Mouse (Mus musculus) myocyte (in vitro differentiated cells): ENCODE data around the gene Rpl23. TPM values are rescaled to one million over a fixed set of nuclear protein-coding genes. Genes with fewer than 3 reads are reported as not detected.

Experiments
- H3K27me3 ChIP-seq: one replicate; pipeline ENCODE4 v1.6.1; 2011; ENCODE audit not compliant: control insufficient read depth, insufficient read depth, insufficient read length
- H3K36me3 ChIP-seq: one replicate; pipeline ENCODE4 v1.6.1; 2011; ENCODE audit not compliant: control insufficient read depth, insufficient read depth
- H3K4me2 ChIP-seq: one replicate; pipeline ENCODE4 v1.6.1; 2011; ENCODE audit warnings: low read depth, control low read depth
- H3K4me3 ChIP-seq: one replicate; pipeline ENCODE4 v1.5.1; 2011; ENCODE audit warnings: mild to moderate bottlenecking, control low read depth, moderate library complexity
- H3K79me2 ChIP-seq: one replicate; pipeline ENCODE4 v1.6.1; 2011; ENCODE audit not compliant: control insufficient read depth, insufficient read depth
- H3ac ChIP-seq: one replicate; pipeline ENCODE4 v1.6.1; 2011; ENCODE audit not compliant: control insufficient read depth, insufficient read length
- CEBPB ChIP-seq: IDR thresholded peaks from 2 replicates; pipeline ENCODE4 v1.6.1; 2011; ENCODE audit warnings: mild to moderate bottlenecking, moderate library complexity; ENCODE audit not compliant: poor library complexity, insufficient read depth, severe bottlenecking
- E2F4 ChIP-seq: IDR thresholded peaks from one replicate; pipeline ENCODE4 v1.6.1; 2011; ENCODE audit warnings: mild to moderate bottlenecking, control low read depth, moderate library complexity; ENCODE audit not compliant: insufficient read depth
- MAX ChIP-seq: IDR thresholded peaks from one replicate; pipeline ENCODE4 v1.6.1; 2011; ENCODE audit warnings: low read depth, mild to moderate bottlenecking, control low read depth
- MYOD1 ChIP-seq, 3 experiments: IDR thresholded peaks; one replicate each; pipeline ENCODE4 v1.6.1; 2011; ENCODE audit warnings: control low read depth in 2 of 3, low read depth in 2 of 3, mild to moderate bottlenecking in 2 of 3, moderate library complexity in 1 of 3; ENCODE audit not compliant: insufficient read length in 2 of 3, control insufficient read depth in 1 of 3
- MYOG ChIP-seq, 3 experiments: IDR thresholded peaks; one replicate each; pipeline ENCODE4 v1.6.1; 2011; ENCODE audit warnings: control low read depth in 2 of 3, low read depth in 2 of 3, mild to moderate bottlenecking in 2 of 3; ENCODE audit not compliant: insufficient read length in 2 of 3, control insufficient read depth in 1 of 3, insufficient read depth in 1 of 3
- POLR2A ChIP-seq: IDR thresholded peaks from one replicate; pipeline ENCODE4 v1.6.1; 2011; ENCODE audit warnings: low read depth, mild to moderate bottlenecking, control low read depth, moderate library complexity; ENCODE audit not compliant: insufficient read length
- POLR2AphosphoS2 ChIP-seq: IDR thresholded peaks from one replicate; pipeline ENCODE4 v1.6.1; 2011; ENCODE audit warnings: low read depth, control low read depth; ENCODE audit not compliant: insufficient read length
- REST ChIP-seq: IDR thresholded peaks from one replicate; pipeline ENCODE4 v1.6.1; 2011; ENCODE audit warnings: mild to moderate bottlenecking, control low read depth, moderate library complexity; ENCODE audit not compliant: insufficient read depth, insufficient read length
- SRF ChIP-seq: IDR thresholded peaks from one replicate; pipeline ENCODE4 v1.6.1; 2011; ENCODE audit warnings: low read depth; ENCODE audit not compliant: control insufficient read depth, insufficient read length
- TCF12 ChIP-seq: IDR thresholded peaks from one replicate; pipeline ENCODE4 v1.6.1; 2011; ENCODE audit warnings: mild to moderate bottlenecking, control low read depth; ENCODE audit not compliant: poor library complexity, insufficient read depth, severe bottlenecking
- TCF3 ChIP-seq: IDR thresholded peaks from one replicate; pipeline ENCODE4 v1.6.1; 2011; ENCODE audit warnings: low read depth, control low read depth; ENCODE audit not compliant: insufficient read length
- USF1 ChIP-seq: IDR thresholded peaks from one replicate; pipeline ENCODE4 v1.6.1; 2011; ENCODE audit warnings: low read depth, mild to moderate bottlenecking, control low read depth, moderate library complexity
- polyA plus RNA-seq: library from polyadenylated mRNA; unstranded; fragments of >200 nt; fragmentation: generic; extraction: Trizol; gene quantifications from one replicate; pipeline ENCODE4 v1.2.1, GENCODE M21; 2012; ENCODE audit warnings: missing spikeins

Gene Rpl23
- polyA plus RNA-seq, result 1,321 TPM

GRCm38 (mm10) chr11:97781832-97782563 lies at the start of gene Rpl23:
Rpl23 (minus strand) TSS chr11:97782437.
- TF ChIP-seq USF1 (peak; percentile 99), REST (no peak), TCF12 (no peak), SRF (peak; percentile 86), E2F4 (peak; percentile 28), POLR2AphosphoS2 (peak; percentile 77), POLR2A (peak; percentile 73)
- Histone ChIP-seq H3K4me2 (peak within 1 kb of the TSS; percentile 83), H3K27me3 (no peaks in the 10 kb centered on the region)

GRCm38 (mm10) chr11:97832001-97832400 lies 49.8 kb upstream of the Rpl23 start:
- Histone ChIP-seq H3K4me2 (no peak overlapping the region), H3K27me3 (no peaks in the 10 kb centered on the region), H3K36me3 (peaks cover 22% of the 10 kb centered on the region), H3K4me3 (no peak overlapping the region), H3ac (no peak overlapping the region), H3K79me2 (peaks cover 24% of the 10 kb centered on the region)
- TF ChIP-seq SRF (no peak), TCF12 (no peak), USF1 (no peak), REST (no peak), MAX (no peak), TCF3 (no peak), MYOD1 (IDR thresholded peaks at IDR 0.05; ENCODE audit: control insufficient read depth in 1 of 3, insufficient read length in 2 of 3, low read depth in 2 of 3) (no peak), CEBPB (no peak)

More at GRCm38 (mm10) chr11:97781832-97782563, at the start of gene Rpl23:
- H3ac ChIP-seq, result peak within 1 kb of the TSS; percentile 80
- H3K36me3 ChIP-seq, result peaks cover 44% of the 10 kb centered on the region
- H3K4me3 ChIP-seq, result peak within 1 kb of the TSS; percentile 98
- H3K79me2 ChIP-seq, result peaks cover 38% of the 10 kb centered on the region

DNA sequence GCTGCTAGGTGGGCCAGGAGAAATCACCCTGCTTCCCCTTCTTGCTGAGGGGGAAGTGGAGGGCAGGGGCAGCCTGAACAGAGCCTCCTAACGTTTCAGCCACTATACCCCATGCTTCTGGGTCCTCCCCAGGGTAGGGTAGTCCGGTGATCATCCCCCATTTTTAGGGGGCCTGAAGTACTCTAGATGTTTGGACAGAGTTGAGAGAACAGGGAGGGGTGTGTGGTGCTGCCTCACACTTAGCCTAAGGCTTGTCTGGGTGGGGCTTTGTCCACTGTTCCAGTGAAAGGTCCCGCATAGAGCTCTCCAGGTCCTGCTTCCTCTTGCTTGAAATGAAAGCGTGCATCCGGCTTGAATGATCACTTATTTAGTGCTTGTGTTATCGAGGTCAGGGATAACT lies 48.3 kb upstream of the Rpl23 start:
- Histone ChIP-seq H3ac (no peak overlapping the region), H3K79me2 (peaks cover 29% of the 10 kb centered on the region), H3K4me3 (no peak overlapping the region), H3K27me3 (no peaks in the 10 kb centered on the region), H3K36me3 (peaks cover 19% of the 10 kb centered on the region), H3K4me2 (no peak overlapping the region)
- TF ChIP-seq POLR2A (no peak), CEBPB (no peak), POLR2AphosphoS2 (no peak), MYOG (IDR thresholded peaks at IDR 0.05; ENCODE audit: control insufficient read depth in 1 of 3, insufficient read depth in 1 of 3, insufficient read length in 2 of 3, low read depth in 2 of 3) (no peak), MAX (no peak), TCF12 (no peak), E2F4 (no peak)

- Histone ChIP-seq H3K79me2 (peaks cover 32% of the 10 kb centered on the region), H3K4me2 (no peak overlapping the region), H3K27me3 (no peaks in the 10 kb centered on the region), H3K4me3 (no peak overlapping the region), H3ac (no peak overlapping the region), H3K36me3 (peaks cover 14% of the 10 kb centered on the region)
- no peak for TF ChIP-seq USF1
- no peak for TF ChIP-seq POLR2AphosphoS2
- no peak for TF ChIP-seq MAX
- no peak for TF ChIP-seq POLR2A
- no peak for TF ChIP-seq MYOD1 (IDR thresholded peaks at IDR 0.05; ENCODE audit: control insufficient read depth in 1 of 3, insufficient read length in 2 of 3, low read depth in 2 of 3)
- no peak for TF ChIP-seq TCF12
- TF ChIP-seq MYOG (IDR thresholded peaks at IDR 0.05; ENCODE audit: control insufficient read depth in 1 of 3, insufficient read depth in 1 of 3, insufficient read length in 2 of 3, low read depth in 2 of 3), result no peak
- TF ChIP-seq TCF3, result no peak
- TF ChIP-seq E2F4, result no peak
- no peak for TF ChIP-seq SRF
- TF ChIP-seq CEBPB, result no peak
- no peak for TF ChIP-seq REST
Measured at GRCm38 (mm10) chr11:97829913-97830476, 47.8 kb upstream of the Rpl23 start.

- Histone ChIP-seq H3K4me2 (no peak overlapping the region), H3K4me3 (no peak overlapping the region), H3K79me2 (peaks cover 38% of the 10 kb centered on the region), H3K27me3 (no peaks in the 10 kb centered on the region), H3K36me3 (peaks cover 8% of the 10 kb centered on the region), H3ac (no peak overlapping the region)
- TF ChIP-seq POLR2AphosphoS2 (no peak), TCF3 (no peak), REST (no peak), MYOD1 (IDR thresholded peaks at IDR 0.05; ENCODE audit: control insufficient read depth in 1 of 3, insufficient read length in 2 of 3, low read depth in 2 of 3) (no peak), CEBPB (no peak), SRF (no peak), POLR2A (no peak), TCF12 (no peak), USF1 (no peak), E2F4 (no peak), MAX (no peak), MYOG (IDR thresholded peaks at IDR 0.05; ENCODE audit: control insufficient read depth in 1 of 3, insufficient read depth in 1 of 3, insufficient read length in 2 of 3, low read depth in 2 of 3) (no peak)
Measured at GRCm38 (mm10) chr11:97829365-97829764, 47.1 kb upstream of the Rpl23 start.
